Mouse (Mus musculus) cortical plate, adult 2 months (tissue): Measurements from ENCODE around the gene Ppp1r15b.

ENCODE experiments used
- CTCF ChIP-seq: fragments of 200-500 bp; IDR thresholded peaks from 2 replicates; pipeline ENCODE4 v1.5.1; 2011; ENCODE audit warnings: mild to moderate bottlenecking, control low read depth, low read length; ENCODE audit not compliant: insufficient read depth; ENCODE audit errors: extremely low read depth
- POLR2A ChIP-seq: fragments of 200-500 bp; IDR thresholded peaks from 2 replicates; pipeline ENCODE4 v1.6.1; 2011; ENCODE audit warnings: mild to moderate bottlenecking, low read length, control low read depth; ENCODE audit not compliant: insufficient read depth; ENCODE audit errors: extremely low read depth

DNA sequence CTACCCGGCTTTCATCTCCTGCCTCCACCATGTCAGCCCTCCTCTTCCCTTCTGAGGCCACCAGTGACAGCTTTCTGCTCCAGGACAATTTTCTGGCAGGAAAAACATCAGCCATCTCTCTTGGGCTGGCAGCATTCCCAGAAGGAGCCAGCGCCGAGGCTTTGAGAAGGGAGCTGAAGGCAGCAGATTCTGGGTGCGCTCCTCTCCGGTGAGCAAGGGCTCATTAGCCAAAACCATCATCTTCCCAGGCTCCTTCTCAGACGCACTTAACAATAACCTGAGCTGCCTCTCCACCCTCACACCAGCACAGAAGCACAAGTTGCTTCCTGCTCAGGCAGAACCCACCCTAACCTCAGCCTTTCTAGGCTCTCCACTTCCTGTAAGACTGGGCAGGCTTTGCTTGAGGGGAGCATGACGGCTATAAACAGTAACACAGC, 28.2 kb downstream of the Ppp1r15b start:
- no peak for TF ChIP-seq CTCF
- TF ChIP-seq POLR2A = no peak
